Mouse (Mus musculus): ENCODE measurements at regions not wholly inside any gene's neighbourhood (a gene's known extent, or its start where the extent isn't known, plus 50 kb on each side); places are given as distances from the start of the nearest gene placed in this dataset.

GRCm38 (mm10) chr3:65001131-65001530, 108.1 kb upstream of the Kcnab1 start:
- no peak for TF ChIP-seq POLR2A (IDR thresholded peaks at IDR 0.05; ENCODE audit: extremely low read depth, insufficient read depth, low read length)
- no peak for TF ChIP-seq CTCF (IDR thresholded peaks at IDR 0.05; ENCODE audit: extremely low read depth, insufficient read depth, low read length)
- Histone ChIP-seq H3K4me3 (ENCODE audit: insufficient read depth, low read length) (no peak overlapping the region), H3K27ac (ENCODE audit: insufficient read depth, low read length) (no peak overlapping the region), H3K4me1 (ENCODE audit: control insufficient read depth, insufficient read depth, low read length) (no peaks in the 10 kb centered on the region)

- no peak for TF ChIP-seq POLR2A (IDR thresholded peaks at IDR 0.05; ENCODE audit: extremely low read depth, insufficient read depth, low read length)
- no peak for TF ChIP-seq CTCF (IDR thresholded peaks at IDR 0.05; ENCODE audit: extremely low read depth, insufficient read depth, low read length)
- H3K4me1 ChIP-seq (ENCODE audit: control insufficient read depth, insufficient read depth, low read length), result no peaks in the 10 kb centered on the region
- no peak overlapping the region for H3K4me3 ChIP-seq (ENCODE audit: insufficient read depth, low read length)
- no peak overlapping the region for H3K27ac ChIP-seq (ENCODE audit: insufficient read depth, low read length)
Measured at GRCm38 (mm10) chr3:65002578-65002977, 106.6 kb upstream of the Kcnab1 start.

GRCm38 (mm10) chr3:65006127-65006526, 103.1 kb upstream of the Kcnab1 start:
- H3K27ac ChIP-seq (ENCODE audit: insufficient read depth, low read length), result no peak overlapping the region
- H3K4me3 ChIP-seq (ENCODE audit: insufficient read depth, low read length), result no peak overlapping the region
- no peaks in the 10 kb centered on the region for H3K4me1 ChIP-seq (ENCODE audit: control insufficient read depth, insufficient read depth, low read length)
- TF ChIP-seq POLR2A (IDR thresholded peaks at IDR 0.05; ENCODE audit: extremely low read depth, insufficient read depth, low read length) (no peak), CTCF (IDR thresholded peaks at IDR 0.05; ENCODE audit: extremely low read depth, insufficient read depth, low read length) (no peak)

- TF ChIP-seq CTCF (IDR thresholded peaks at IDR 0.05; ENCODE audit: extremely low read depth, insufficient read depth, low read length) (no peak), POLR2A (IDR thresholded peaks at IDR 0.05; ENCODE audit: extremely low read depth, insufficient read depth, low read length) (no peak)
- no peaks in the 10 kb centered on the region for H3K4me1 ChIP-seq (ENCODE audit: control insufficient read depth, insufficient read depth, low read length)
- H3K4me3 ChIP-seq (ENCODE audit: insufficient read depth, low read length), result no peak overlapping the region
- no peak overlapping the region for H3K27ac ChIP-seq (ENCODE audit: insufficient read depth, low read length)
Measured at GRCm38 (mm10) chr3:65006565-65006964, 102.6 kb upstream of the Kcnab1 start.

- Histone ChIP-seq H3K4me3 (ENCODE audit: insufficient read depth, low read length) (no peak overlapping the region), H3K27ac (ENCODE audit: insufficient read depth, low read length) (no peak overlapping the region), H3K4me1 (ENCODE audit: control insufficient read depth, insufficient read depth, low read length) (no peaks in the 10 kb centered on the region)
- TF ChIP-seq POLR2A (IDR thresholded peaks at IDR 0.05; ENCODE audit: extremely low read depth, insufficient read depth, low read length), result no peak
- no peak for TF ChIP-seq CTCF (IDR thresholded peaks at IDR 0.05; ENCODE audit: extremely low read depth, insufficient read depth, low read length)
Measured at GRCm38 (mm10) chr3:65023876-65024275, 85.3 kb upstream of the Kcnab1 start.

- TF ChIP-seq CTCF (IDR thresholded peaks at IDR 0.05; ENCODE audit: extremely low read depth, insufficient read depth, low read length) (no peak), POLR2A (IDR thresholded peaks at IDR 0.05; ENCODE audit: extremely low read depth, insufficient read depth, low read length) (no peak)
- Histone ChIP-seq H3K4me1 (ENCODE audit: control insufficient read depth, insufficient read depth, low read length) (no peaks in the 10 kb centered on the region), H3K27ac (ENCODE audit: insufficient read depth, low read length) (no peak overlapping the region), H3K4me3 (ENCODE audit: insufficient read depth, low read length) (no peak overlapping the region)
Measured at GRCm38 (mm10) chr3:65037626-65038025, 71.6 kb upstream of the Kcnab1 start.

- Histone ChIP-seq H3K4me3 (ENCODE audit: insufficient read depth, low read length) (no peak overlapping the region), H3K4me1 (ENCODE audit: control insufficient read depth, insufficient read depth, low read length) (no peaks in the 10 kb centered on the region), H3K27ac (ENCODE audit: insufficient read depth, low read length) (no peak overlapping the region)
- TF ChIP-seq POLR2A (IDR thresholded peaks at IDR 0.05; ENCODE audit: extremely low read depth, insufficient read depth, low read length) (no peak), CTCF (IDR thresholded peaks at IDR 0.05; ENCODE audit: extremely low read depth, insufficient read depth, low read length) (no peak)
Measured at GRCm38 (mm10) chr3:65047879-65048278, 61.3 kb upstream of the Kcnab1 start.

- Histone ChIP-seq H3K4me1 (ENCODE audit: control insufficient read depth, insufficient read depth, low read length) (no peaks in the 10 kb centered on the region), H3K27ac (ENCODE audit: insufficient read depth, low read length) (no peak overlapping the region), H3K4me3 (ENCODE audit: insufficient read depth, low read length) (no peak overlapping the region)
- TF ChIP-seq CTCF (IDR thresholded peaks at IDR 0.05; ENCODE audit: extremely low read depth, insufficient read depth, low read length), result no peak
- TF ChIP-seq POLR2A (IDR thresholded peaks at IDR 0.05; ENCODE audit: extremely low read depth, insufficient read depth, low read length), result no peak
Measured at GRCm38 (mm10) chr3:65055401-65055800, 53.8 kb upstream of the Kcnab1 start.

Measured in cortical plate, adult 2 months (tissue).